Mouse (Mus musculus) T-helper 17 cell (primary cell): ENCODE data around the gene Rab29.
"Not testable (repeated sequence)": the region's sequence is repeated elsewhere in the genome, so short reads cannot be mapped to it uniquely, and the experiment has no call there.

ENCODE experiments used
- in situ Hi-C, 2 experiments: fragments of 300-600 bp; cut with MboI, MseI; formaldehyde crosslinking; loops; 1 replicate in 1 of 2; 2 replicates in 1 of 2; pipeline ENCODE4 v1.15.1; 2025; ENCODE audit warnings: high pct_unique_total_duplicates in 2 of 2

Gene Rab29

DNA sequence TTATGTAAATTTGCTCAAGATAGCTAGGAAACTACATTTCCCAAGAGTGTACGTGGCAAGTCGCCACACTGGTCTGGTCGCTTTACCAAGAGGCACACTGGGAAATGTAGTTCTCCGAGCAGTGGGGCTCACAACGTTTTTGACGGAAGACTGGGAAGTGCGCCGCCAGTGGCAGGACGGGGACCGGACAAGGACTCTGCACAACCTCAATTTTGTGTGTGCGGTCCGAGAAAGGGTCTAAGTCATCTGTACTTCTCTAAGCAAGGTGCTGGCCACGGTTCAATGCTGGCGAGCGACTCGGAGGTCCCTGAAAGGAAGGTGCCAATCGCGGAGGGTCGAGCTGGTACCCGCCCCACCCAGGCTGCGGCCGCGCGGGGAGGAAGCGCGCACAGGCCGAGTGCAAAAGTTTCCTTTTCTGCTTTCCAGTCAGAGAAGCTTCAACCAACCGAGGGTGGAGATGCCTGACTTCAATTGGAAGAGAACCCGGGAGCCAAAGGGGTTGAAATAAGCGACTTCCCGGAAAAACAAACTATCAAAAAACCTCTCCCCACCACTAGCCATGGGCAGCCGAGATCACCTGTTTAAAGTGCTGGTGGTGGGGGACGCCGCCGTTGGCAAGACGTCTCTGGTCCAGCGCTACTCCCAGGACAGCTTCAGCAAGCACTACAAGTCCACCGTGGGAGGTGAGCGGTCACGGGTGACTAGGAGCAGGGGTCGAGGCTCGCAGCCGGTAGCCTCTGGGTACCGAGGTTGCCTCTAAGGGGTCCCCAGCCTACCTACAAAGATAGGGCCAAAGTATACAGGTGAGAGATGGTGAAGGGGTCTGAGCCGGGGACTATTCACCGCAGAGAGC is at the start of gene Rab29:
Rab29 (plus strand) TSS at position 132 of the 853 bp plus-strand sequence.
- in situ Hi-C loops = no loop called here

DNA sequence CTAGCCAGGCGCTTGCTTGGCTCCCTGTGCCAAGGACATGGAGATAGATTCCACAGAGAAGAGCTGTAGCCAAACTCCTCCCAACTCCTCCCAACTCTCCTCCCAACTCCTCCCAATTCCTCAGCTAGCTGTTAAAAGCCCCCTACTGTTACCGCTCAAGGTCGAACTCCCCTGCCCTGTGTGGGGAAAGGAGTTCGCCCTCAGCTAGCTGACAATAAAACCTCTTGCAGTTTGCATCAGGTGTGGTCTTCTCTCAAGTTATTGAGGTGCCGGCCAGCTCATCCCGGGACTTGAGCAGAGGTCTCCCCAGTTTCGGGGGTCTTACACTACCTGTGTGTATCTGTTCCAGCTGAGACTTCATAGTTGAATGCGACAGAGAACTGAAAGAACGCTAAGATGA is 46.7 kb upstream of the Rab29 start:
- in situ Hi-C loops = not testable (repeated sequence)

DNA sequence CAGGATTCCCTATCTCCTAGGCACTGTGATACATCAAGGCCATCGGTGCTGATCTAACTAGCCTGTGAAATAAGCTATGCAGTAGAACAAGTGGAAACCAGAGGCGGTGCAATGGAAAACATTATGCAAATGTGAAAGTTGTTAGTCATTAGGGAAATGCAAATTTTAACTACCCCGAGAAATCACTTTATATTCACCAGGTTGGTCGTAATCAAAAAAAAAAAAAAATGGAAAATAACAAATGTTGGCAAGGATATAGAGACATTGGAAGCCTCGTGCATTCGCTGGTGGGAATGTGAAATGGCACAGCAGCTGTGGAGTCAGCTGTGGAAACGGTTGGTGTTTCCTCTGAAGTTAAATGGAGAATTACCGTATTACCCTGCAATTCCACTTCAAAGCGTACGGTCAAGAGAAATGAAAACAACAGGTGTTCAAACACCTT is 46.1 kb upstream of the Rab29 start:
- in situ Hi-C loops = no loop called here

DNA sequence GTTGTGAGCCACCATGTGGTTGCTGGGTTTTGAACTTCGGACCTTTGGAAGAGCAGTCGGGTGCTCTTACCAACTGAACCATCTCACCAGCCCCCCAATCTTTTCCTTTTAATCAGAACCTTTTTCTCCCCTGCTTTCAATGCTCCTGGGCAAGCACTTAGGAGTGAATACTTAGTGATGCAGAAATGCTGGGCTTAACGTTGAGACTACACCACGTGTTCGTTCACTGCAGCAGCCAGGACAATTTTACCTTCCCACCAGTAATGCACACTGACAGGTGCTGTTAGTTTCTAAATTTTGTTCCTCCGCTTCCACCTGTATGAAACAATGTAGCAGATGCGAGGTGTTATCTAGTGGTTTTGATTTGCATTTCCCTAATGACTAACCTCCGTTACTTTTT is 44.7 kb upstream of the Rab29 start:
- in situ Hi-C loops = no loop called here

DNA sequence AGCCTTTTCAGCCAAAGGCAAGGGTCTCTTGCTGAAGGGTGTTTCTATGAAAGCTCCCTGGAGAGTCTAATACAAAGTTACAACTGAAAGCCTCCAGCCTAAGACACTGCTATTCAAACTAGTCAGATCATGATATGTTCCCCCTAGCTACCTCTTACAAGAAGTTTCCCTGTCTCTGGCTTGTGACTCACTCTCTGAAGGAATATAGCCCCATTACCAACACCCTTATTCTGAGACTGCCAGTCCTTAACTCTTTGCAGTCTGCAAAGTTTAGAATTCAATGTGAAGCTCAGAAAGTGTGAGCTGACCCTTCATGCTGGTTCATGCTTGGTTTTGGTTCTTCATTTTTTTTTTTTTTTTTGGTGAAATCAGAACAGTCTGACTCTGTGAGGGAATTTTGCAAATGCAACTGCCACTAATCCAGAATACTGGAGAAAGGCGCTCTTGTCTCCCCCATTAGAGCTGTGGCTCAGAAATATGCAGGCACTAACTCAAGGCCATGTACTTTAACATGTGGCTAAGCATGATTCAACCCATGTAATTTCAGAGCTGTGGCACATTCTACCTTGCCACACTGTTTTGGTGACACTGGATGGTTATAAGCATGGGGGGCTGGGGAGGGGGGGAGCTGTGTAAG is 44.0 kb upstream of the Rab29 start:
- in situ Hi-C loops = no loop called here

DNA sequence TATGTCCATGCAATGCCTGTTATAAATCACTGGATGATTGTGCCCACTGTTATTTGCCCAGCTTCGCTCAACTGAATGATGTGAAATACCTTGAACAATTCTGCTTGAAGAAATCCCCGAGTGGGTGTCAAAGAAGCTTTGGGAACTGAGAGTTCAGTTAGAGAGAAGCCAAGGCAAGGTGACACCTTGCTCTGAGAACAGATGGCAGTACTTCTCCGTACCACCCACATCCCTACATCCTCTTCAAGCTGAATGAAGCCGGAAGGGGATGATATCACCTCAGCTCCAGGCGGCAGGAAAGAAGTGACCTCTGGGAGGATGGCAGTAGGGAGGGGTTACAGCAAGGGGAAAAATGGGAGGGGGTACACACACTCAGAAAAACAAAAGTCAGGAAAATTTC is 43.5 kb upstream of the Rab29 start:
- in situ Hi-C loops = no loop called here

DNA sequence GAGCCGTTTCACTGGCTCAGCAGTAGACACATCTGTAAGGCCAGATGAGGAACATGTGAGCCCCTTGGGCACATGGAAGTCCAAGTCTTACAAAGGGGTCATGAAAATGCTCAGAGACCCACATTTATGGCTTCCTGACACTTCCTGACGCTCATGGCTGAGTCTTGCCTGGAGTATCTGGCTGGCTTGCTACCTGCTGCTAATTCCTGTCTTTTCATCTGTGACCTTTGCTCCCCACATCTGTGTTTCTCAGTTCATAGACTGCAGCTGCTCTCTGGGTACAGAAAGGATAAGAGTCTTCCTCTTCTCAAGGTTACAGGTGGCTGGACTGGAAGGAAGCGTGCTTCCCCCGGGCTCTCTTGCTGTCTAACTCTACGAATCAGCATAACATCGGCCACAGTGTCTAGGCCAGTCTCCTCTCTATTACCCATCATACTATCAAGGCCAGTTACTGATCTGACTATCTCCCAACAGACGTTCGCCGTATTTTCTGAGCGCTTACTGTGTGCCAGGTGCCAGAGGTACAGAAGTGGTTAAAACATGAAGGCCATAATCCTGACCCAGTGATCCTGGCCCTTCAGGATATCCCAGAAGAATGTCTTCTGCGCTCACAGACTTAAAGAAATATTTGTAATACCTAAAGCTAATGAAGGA is 42.4 kb upstream of the Rab29 start:
- in situ Hi-C loops = no loop called here

DNA sequence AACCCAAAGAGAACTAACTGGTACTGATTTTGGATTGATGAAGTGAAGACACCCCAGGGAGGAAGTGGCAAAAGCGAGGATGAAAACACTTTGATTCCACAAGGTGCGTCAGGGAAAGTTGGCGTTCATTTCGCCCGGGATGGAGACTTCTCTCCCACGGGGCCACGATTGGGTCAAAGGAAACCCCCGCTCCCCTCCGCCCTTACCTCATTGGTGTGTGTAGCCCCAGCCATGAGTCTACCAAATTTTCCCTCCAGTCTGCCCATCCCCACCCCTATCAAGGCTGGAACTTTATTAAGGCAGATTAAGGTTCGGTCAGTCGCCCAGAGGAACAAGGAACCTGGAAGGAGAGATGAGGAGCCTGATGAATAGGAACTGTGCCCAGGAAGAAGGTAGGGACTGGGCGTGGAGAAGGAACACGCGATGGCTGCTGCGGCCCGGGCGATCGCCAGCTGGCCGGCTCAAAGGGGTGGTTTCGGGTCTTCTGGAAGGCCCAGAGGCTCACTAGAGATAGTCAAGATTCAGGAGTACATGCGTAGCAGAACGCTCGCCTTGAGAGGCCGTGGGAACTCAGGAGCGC is 39.7 kb upstream of the Rab29 start, which contains the start of gene Slc41a1:
Slc41a1 (plus strand) TSS at position 287 of the 580 bp plus-strand sequence.
- in situ Hi-C loops = no loop called here

DNA sequence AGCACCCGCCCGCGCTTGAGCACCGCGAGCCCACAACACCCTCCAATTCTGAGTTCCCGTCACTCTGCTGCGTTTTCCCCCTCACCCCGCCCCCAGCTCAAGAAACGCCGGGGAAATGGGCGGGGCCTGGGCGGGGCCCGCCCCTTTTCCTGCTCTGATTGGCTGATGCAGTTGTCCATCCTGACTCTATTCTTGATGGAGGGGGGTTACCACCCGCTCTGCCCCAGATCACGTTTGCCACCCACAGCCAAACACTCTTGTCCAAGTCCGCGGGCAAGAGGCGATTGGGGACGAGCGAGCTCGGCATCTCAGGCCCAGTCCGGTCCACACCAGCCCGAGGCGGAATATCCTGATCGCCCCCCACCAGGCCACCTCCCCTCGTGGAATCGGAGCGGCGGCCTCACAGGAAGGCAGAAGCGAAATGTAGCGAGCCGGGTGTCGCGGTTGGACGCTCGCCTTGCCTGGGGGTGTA is 39.2 kb upstream of the Rab29 start:
- in situ Hi-C loops = no loop called here

DNA sequence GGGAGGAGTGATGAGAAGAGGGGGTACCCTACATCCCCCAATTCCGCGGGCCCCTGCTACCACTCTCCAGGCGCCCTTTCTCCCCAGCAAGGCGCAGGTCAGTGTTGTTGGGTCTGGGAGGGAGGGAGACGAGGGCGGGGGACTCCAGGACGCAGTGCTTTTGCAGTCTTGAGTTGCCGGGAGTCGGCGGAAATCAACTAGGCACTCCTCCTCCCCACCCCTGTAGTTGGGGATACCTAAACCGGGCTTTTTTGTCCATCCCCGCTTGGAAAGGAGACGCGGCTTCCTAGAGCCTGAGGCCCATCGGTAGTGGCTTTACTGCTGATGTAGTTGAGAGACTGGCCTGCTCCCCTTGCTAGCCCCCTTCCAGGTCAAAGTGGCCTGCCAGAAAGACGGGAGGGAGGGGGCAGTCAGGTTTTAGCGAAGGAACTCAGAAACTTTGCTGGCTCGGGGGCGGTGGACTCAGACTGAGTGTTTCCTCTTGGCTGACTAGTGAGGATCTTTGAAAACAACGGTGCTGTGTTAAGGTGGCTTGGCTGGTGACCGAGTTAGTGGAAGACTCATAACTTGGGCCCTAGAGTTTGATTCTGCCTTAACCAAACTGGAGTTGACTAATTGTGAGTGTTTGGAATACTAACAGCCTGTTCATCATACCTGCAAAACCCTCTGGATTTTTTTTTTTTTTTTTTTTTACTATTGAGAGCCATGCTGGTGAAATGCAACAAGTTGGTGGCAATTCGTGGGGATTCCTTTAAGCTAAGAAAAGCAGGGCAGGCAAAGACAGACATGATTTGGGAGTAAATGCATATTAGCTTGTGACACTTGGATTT is 38.5 kb upstream of the Rab29 start:
- in situ Hi-C loops = no loop called here

DNA sequence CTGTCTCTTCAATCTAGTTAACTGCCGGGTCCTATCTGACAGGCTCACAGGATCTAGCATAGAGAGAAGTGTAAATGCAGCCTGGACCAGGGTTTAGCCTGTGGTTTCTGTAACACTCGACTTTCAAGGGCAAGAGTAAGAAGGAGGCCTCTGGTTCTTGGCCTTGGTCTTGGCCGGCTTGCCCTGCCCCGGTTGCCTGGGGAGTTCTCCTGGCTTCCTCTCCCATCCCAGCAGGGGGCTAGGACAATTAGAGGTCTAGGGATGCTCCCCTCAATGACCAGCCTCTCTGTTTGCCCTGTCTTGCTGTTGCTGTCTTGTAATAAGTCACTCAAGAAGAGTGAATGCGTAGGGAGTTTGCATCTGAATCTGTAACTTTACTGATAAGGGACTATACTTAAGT is 37.7 kb upstream of the Rab29 start:
- in situ Hi-C loops = no loop called here

DNA sequence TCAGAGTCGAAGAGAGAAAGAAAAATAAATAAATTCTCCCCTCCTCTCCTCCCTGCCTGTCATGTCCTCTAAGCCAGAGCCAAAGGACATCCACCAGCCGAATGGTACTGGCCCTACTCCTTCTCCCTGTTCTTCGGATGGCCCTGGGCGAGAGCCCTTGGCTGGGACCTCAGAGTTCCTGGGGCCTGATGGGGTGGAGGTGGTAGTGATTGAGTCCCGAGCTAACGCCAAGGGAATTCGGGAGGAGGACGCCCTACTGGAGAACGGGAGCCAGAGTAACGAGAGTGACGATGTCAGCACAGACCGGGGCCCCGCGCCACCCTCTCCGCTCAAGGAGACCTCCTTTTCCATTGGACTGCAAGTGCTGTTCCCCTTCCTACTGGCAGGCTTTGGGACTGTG is 36.5 kb upstream of the Rab29 start:
- in situ Hi-C loops = no loop called here

DNA sequence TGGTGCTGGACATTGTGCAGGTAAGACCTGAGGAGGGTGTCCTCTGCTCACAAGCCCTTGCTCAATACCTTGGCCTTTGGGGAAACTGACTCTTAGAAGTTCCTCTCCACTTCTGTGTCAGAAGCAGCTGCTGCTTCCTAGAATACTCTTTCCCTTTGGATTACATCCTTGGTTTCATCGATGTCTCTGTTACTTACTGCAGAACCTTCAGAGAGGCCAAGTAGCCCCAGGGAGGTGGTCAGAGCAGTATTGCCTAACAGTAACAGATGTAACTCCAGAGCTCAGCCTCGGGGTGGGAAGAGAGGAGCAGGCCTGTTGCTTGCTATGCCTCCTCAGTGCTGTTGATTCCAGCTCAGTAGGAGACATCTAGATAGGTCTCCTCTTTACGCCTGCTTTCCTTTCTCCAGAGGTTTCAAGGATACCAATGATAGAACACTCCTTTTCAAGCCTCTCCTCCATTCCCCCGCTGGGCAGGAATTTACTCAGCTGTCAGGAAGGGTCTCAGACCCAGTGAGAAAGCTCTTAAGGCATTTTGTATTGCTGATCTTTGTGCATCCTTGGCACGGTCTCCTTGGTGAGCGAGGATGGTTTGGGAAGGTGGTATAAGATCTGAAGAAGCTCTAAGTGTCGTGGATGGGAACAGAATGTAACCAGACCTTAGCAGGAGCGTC is 35.9 kb upstream of the Rab29 start:
- in situ Hi-C loops = no loop called here

DNA sequence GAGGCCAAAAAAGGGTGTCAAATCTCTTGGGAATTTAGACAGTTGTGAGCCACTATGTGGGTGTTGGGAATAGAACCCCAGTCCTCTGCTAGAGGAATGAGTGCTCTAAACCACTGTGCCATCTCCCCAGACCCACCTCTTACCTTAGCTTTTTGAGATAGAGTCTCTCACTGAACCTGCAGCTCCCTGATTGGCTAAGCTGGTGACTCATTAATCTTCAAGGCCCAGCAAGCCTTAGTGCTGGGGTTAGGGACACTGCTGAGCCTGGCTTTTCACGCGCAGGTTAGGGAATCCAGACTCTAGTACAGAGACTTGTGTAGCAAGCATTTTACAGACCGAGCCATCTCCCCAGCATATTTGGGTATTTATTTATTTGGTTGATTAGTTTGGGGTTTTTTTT is 30.0 kb upstream of the Rab29 start:
- in situ Hi-C loops = no loop called here

DNA sequence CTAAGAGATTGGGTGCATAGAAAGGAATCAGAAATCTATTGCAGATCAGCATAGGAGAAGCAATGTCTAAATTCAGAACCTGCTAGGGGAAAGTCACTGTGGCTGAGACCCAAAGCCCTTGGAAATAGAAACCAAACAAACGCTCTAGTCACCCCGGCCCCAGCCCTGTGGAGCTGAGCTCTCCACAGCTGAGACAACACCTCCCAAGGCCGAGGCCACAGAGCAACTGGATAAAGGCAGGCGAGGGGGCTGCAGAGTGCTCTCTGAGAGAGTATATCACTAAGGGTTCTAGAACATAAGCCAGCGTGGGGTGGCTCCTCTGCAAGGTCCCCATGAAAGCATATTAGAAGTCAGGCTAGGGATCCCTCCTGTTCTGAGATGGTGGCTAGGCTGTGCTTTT is 28.5 kb upstream of the Rab29 start:
- in situ Hi-C loops = no loop called here

DNA sequence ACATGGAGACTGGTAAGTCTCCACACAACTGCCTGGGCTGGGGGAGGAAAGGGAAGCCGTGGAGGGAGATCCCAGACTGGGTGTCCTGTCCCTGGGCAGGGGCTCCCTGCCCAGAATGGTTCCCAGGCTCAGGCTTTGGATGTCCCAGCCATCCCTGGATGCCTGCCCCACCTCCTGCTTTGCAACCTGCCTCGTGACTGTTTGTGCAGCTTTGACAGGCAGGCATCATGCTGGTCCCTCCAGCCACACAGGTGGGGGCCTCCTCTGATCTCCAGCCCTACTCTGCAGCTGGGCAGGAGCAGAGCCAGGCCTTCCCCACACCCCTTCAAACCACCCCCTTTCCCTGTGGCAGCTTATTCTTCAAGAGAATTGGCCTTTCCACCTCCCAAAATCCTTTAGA is 27.7 kb upstream of the Rab29 start:
- in situ Hi-C loops = no loop called here

DNA sequence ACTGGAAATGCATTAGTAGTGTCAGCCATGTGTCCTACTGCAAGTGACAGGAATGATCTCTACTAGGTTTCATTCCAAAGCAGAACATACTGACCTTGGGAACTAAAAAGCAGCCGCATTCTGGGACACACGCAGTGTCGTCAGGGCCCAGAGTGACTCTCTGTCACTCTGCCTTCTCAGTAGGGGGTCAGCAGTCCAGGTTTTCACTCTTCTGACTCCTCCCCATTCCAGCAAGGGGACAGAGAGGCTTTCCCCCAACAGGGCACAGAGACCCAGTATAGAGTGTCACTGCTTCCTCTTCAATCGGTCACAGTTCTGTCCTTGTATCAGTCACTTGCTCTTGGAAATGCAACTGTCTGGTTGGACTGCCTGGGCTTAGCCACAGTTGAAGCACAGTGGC is 24.8 kb upstream of the Rab29 start:
- in situ Hi-C loops = no loop called here

DNA sequence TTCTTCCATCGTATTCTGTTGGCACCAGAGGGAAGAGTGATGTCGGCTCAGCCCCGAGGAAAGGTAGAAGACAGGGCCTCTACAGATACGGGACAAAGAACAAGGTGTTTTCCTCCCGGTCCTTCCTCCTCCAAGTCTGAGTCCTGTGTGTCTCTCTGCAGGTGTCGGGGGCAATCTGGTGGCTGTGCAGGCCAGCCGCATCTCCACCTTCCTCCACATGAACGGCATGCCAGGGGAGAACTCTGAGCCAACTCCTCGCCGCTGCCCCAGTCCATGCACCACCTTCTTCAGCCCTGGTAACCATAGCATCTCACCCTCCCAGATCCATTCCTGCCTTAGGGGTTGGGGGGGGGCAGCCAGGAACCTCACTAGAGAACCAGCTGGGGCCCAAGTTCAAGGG is 23.3 kb upstream of the Rab29 start:
- in situ Hi-C loops = no loop called here

DNA sequence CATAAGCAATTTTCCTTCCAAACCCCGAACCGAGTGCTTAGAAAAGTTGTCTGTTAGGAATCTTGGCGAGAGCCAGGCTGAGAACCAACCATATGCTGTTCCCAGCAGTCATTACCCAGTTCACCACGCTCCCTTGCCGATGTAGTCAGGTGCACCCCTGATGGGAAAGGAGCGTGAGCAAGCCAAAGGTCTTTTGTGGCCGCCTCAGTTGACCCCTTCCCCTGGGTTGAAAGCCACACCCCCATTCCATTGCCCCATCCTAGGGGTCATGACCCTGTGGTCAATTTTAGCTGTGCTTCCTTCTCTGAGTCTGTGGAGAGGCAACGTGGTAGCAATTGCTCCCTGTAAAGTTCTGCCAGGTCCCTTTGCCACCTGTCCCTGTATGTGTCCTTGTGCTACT is 22.1 kb upstream of the Rab29 start:
- in situ Hi-C loops = no loop called here

DNA sequence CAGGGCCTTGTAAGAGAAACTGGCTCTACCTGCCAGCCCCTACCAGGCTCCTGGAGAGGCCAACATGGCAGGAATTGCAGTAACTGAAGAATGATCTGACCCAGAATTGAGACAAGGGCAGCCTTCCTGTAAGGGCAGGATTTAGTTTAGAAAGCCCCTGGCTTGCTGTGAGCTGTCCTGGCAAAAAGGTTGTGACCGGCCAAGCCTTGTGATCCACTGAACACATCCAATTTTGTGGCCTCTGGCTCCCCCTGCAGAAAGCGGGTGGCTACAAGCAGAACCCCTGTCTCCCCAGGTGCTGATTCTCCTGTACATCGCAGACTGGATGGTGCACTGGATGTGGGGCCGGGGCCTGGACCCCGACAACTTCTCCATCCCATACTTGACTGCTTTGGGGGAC is 20.8 kb upstream of the Rab29 start:
- in situ Hi-C loops = no loop called here

DNA sequence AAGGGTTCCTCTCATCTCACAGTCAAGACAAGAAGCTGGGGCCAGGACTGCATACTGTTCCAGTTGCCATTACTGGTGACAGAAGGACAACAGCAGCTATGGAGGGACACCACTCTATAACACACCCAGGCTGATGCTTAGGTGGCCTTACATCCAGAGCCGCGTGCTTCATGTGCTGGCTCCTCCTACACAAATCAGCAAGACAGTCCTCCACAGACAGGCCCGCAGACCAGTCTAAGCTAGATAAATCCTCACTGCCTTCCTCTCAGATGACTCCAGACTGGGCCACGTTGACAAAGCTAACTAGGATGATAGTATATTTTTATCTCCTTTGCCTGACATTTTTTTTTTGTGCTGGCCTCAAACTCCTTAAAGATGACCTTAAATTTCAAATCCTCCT is 5.2 kb upstream of the Rab29 start:
- in situ Hi-C loops = no loop called here
